Mouse (Mus musculus): ENCODE measurements around the gene Cdyl. TPM values are rescaled to one million over a fixed set of nuclear protein-coding genes. Genes with fewer than 3 reads are reported as not detected.

Cdyl gene
- polyA plus RNA-seq, 1 experiment from 2014 or later, result 15.0 TPM

DNA sequence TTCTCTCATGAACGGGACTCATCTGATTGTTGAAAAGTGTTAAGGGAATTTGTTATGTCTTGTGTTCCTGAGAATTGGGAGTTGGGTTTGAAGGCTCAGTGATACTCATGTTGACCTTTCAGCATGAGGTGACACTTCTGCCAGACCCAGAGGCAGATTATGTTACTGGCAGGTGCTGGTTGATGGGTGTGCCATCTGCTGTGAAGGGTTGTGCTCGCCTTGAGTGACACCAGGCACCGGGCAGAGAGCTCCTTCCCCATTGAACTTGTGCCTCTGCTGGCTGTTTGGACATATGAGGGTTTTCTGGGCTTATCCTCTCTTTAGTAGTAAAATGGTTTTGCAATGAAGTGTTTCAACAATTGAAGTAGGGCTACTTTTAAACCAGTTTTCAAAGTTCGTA, 135.1 kb downstream of the Cdyl start:
- H3K9ac ChIP-seq (ENCODE audit: low read length), result no peak overlapping the region
- no peak overlapping the region for H3K4me3 ChIP-seq (ENCODE audit: low read depth, low read length)
- no peaks in the 10 kb centered on the region for H3K36me3 ChIP-seq (ENCODE audit: control insufficient read depth, insufficient read depth, low read length)
- 84% methylated on average over 4 of the region's 4 CpGs for WGBS
- ATAC-seq (replicated peaks; ENCODE audit: low FRiP score) (no peak), DNase-seq (ENCODE audit: low spot score) (no peak)
- no peak overlapping the region for H3K27ac ChIP-seq (ENCODE audit: low read depth, low read length)
- no peaks in the 10 kb centered on the region for H3K9me3 ChIP-seq (ENCODE audit: control insufficient read depth, low read length)
- no peak overlapping the region for H3K4me2 ChIP-seq (ENCODE audit: low read depth, low read length, severe bottlenecking)
- no peaks in the 10 kb centered on the region for H3K27me3 ChIP-seq (ENCODE audit: control insufficient read depth, insufficient read depth, low read length)
- no peaks in the 10 kb centered on the region for H3K4me1 ChIP-seq (replicated peaks; ENCODE audit: control insufficient read depth, insufficient read depth, low read length)

DNA sequence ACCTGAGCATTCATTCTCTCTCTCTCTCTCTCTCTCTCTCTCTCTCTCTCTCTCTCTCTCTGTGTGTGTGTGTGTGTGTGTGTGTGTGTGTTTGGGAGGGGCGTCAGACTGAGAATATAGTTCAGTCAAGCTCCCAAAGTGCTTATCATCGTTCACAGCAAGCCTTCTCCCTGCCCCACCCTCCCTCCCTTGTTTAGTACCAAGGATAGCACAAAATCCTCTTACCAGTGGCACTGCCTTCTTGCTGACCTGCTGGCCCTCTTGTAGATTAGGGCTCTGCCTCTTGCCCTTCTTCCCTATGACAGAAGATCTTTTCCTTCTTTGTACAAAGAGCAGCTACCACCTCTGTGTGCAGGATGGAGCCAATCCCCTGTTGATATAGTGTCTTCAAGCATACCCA, 136.3 kb downstream of the Cdyl start:
- 70% methylated on average over 2 of the region's 2 CpGs for WGBS
- Histone ChIP-seq H3K4me2 (ENCODE audit: low read depth, low read length, severe bottlenecking) (no peak overlapping the region), H3K27me3 (ENCODE audit: control insufficient read depth, insufficient read depth, low read length) (no peaks in the 10 kb centered on the region), H3K4me3 (ENCODE audit: low read depth, low read length) (no peak overlapping the region), H3K4me1 (replicated peaks; ENCODE audit: control insufficient read depth, insufficient read depth, low read length) (no peaks in the 10 kb centered on the region), H3K9ac (ENCODE audit: low read length) (no peak overlapping the region), H3K36me3 (ENCODE audit: control insufficient read depth, insufficient read depth, low read length) (no peaks in the 10 kb centered on the region), H3K27ac (ENCODE audit: low read depth, low read length) (no peak overlapping the region), H3K9me3 (ENCODE audit: control insufficient read depth, low read length) (no peaks in the 10 kb centered on the region)
- ATAC-seq (replicated peaks; ENCODE audit: low FRiP score) (no peak), DNase-seq (ENCODE audit: low spot score) (no peak)

DNA sequence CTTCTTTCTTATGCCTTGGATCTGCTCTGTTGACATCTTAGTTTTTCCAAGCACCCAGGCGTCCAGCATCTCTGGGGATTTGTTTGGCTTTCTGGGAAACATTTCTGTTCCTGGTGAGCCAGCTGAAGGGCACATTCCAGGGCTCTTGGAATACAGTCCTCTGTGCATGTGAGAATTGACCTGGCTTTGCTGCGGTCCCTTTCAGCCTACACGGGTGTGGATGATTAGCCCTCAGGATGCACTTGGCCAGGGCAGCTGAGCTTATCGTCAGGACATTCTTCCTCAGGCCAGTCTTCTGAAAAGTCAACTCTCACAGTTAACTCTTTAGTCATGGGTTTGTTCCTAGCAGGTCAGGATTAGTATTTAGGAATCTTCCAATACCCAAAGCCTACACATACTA, 136.7 kb downstream of the Cdyl start:
- Histone ChIP-seq H3K36me3 (ENCODE audit: control insufficient read depth, insufficient read depth, low read length) (no peaks in the 10 kb centered on the region), H3K9me3 (ENCODE audit: control insufficient read depth, low read length) (no peaks in the 10 kb centered on the region), H3K27ac (ENCODE audit: low read depth, low read length) (no peak overlapping the region), H3K4me1 (replicated peaks; ENCODE audit: control insufficient read depth, insufficient read depth, low read length) (no peaks in the 10 kb centered on the region), H3K9ac (ENCODE audit: low read length) (no peak overlapping the region), H3K4me3 (ENCODE audit: low read depth, low read length) (no peak overlapping the region), H3K27me3 (ENCODE audit: control insufficient read depth, insufficient read depth, low read length) (no peaks in the 10 kb centered on the region), H3K4me2 (ENCODE audit: low read depth, low read length, severe bottlenecking) (no peak overlapping the region)
- ATAC-seq (replicated peaks; ENCODE audit: low FRiP score) (no peak), DNase-seq (ENCODE audit: low spot score) (no peak)
- 62% methylated on average over 4 of the region's 4 CpGs for WGBS

DNA sequence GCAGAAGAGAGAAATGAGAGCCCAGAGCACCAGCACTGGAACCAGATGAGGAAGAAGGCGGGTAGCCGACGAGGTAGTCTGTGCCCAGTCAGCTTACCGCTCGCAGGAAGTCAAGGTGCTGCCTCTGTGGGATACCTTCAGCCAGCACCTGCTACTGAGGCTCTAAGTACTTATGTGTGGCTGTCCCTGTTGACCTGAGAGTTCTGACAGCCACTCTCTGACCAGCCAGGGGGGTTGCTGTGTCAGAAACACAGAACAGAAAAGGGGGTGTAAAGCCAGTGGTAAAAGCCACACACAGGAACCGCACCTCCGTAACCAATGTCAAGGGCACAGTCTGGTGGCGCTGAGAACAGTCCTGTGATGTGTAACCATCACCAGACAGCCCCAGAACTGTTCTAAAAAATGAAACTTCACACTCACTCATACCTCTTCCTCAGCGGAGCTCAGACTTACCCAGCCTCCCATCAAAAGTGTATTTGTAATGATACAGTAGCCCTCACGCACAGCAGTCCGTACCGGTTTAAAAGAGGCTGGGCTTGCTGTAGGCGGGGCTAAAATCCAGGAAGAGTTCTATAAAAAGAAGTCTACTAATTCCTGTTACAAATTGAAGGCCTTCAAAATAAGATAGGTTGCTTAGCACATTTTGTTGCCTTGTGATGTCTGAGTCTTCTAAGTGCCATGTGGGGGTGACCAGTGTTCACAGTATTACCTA, 138.3 kb downstream of the Cdyl start:
- no peak overlapping the region for H3K9ac ChIP-seq (ENCODE audit: low read length)
- H3K4me1 ChIP-seq (replicated peaks; ENCODE audit: control insufficient read depth, insufficient read depth, low read length), result no peaks in the 10 kb centered on the region
- no peak overlapping the region for H3K4me3 ChIP-seq (ENCODE audit: low read depth, low read length)
- ATAC-seq (replicated peaks; ENCODE audit: low FRiP score) (no peak), DNase-seq (ENCODE audit: low spot score) (no peak)
- no peaks in the 10 kb centered on the region for H3K36me3 ChIP-seq (ENCODE audit: control insufficient read depth, insufficient read depth, low read length)
- H3K9me3 ChIP-seq (ENCODE audit: control insufficient read depth, low read length), result no peaks in the 10 kb centered on the region
- no peak overlapping the region for H3K27ac ChIP-seq (ENCODE audit: low read depth, low read length)
- no peak overlapping the region for H3K4me2 ChIP-seq (ENCODE audit: low read depth, low read length, severe bottlenecking)
- WGBS, result 90% methylated on average over 13 of the region's 13 CpGs
- no peaks in the 10 kb centered on the region for H3K27me3 ChIP-seq (ENCODE audit: control insufficient read depth, insufficient read depth, low read length)

DNA sequence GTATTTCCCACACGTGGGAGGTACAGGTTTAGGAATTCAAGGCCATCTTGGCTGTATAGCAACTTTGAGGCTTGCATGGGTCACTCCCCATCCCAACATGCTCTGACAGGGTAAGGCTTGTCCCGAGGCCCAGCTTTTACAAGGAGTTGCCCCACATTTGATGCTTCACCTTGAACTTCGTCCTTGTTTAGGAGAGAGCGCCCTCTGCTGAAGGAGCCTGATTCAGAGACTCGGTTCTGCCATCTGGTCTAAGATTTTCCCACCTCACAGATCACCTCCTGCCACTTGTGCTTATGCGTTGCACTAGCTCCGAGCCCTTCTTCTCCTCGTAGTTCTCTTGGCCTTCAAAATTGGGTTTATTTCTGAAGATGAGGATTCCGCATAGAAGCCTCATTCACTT, 139.0 kb downstream of the Cdyl start:
- H3K9ac ChIP-seq (ENCODE audit: low read length), result no peak overlapping the region
- H3K4me2 ChIP-seq (ENCODE audit: low read depth, low read length, severe bottlenecking), result no peak overlapping the region
- DNase-seq (ENCODE audit: low spot score), result no peak
- no peak overlapping the region for H3K27ac ChIP-seq (ENCODE audit: low read depth, low read length)
- no peaks in the 10 kb centered on the region for H3K9me3 ChIP-seq (ENCODE audit: control insufficient read depth, low read length)
- no peaks in the 10 kb centered on the region for H3K27me3 ChIP-seq (ENCODE audit: control insufficient read depth, insufficient read depth, low read length)
- WGBS, result 77% methylated on average over 9 of the region's 9 CpGs
- ATAC-seq (replicated peaks; ENCODE audit: low FRiP score), result no peak
- no peaks in the 10 kb centered on the region for H3K36me3 ChIP-seq (ENCODE audit: control insufficient read depth, insufficient read depth, low read length)
- no peaks in the 10 kb centered on the region for H3K4me1 ChIP-seq (replicated peaks; ENCODE audit: control insufficient read depth, insufficient read depth, low read length)
- no peak overlapping the region for H3K4me3 ChIP-seq (ENCODE audit: low read depth, low read length)

DNA sequence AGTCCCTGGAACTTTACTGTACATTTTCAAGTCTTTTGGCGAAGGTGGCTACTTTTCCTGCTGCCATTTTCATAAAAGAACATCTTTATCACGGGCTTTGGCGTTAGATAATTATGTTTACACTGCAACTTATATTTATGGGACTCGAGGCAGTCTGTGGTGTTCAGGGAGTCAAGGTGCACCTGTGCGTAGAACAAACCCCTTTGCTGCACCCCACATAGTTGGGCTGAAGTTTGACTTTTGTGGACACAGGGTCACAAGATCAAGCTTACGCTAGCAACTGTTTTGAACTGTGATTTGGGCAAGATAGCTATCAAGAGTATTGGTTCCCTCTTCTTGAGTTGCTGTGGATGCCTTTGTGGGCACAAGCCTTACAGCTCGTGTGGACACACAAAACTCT, 140.6 kb downstream of the Cdyl start:
- 91% methylated on average over 7 of the region's 7 CpGs for WGBS
- Histone ChIP-seq H3K36me3 (ENCODE audit: control insufficient read depth, insufficient read depth, low read length) (no peaks in the 10 kb centered on the region), H3K27me3 (ENCODE audit: control insufficient read depth, insufficient read depth, low read length) (no peaks in the 10 kb centered on the region), H3K27ac (ENCODE audit: low read depth, low read length) (no peak overlapping the region), H3K4me3 (ENCODE audit: low read depth, low read length) (no peak overlapping the region), H3K4me1 (replicated peaks; ENCODE audit: control insufficient read depth, insufficient read depth, low read length) (no peaks in the 10 kb centered on the region), H3K9ac (ENCODE audit: low read length) (no peak overlapping the region), H3K9me3 (ENCODE audit: control insufficient read depth, low read length) (no peaks in the 10 kb centered on the region), H3K4me2 (ENCODE audit: low read depth, low read length, severe bottlenecking) (no peak overlapping the region)
- no peak for DNase-seq (ENCODE audit: low spot score)
- ATAC-seq (replicated peaks; ENCODE audit: low FRiP score), result no peak

DNA sequence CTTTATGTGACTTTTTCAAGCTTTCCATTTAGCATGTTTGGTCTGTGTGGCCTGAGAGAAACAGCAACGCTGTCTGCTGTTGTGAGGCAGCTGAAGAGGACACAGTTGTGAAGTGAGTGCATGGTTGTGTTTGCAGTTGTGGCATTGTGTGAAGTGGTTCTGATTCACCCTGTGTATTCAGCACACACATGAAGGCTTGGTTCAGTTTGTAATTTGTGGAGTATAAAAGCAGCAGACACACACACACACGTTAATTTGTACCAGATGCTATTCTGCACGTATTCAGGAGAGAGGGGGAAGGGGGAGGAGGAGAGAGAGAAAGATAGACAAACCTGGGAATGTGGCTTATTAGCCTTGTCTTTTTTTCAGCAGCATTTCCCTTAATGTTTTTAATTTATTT, 146.1 kb downstream of the Cdyl start:
- ATAC-seq (replicated peaks; ENCODE audit: low FRiP score), result no peak
- H3K27me3 ChIP-seq (ENCODE audit: control insufficient read depth, insufficient read depth, low read length), result no peaks in the 10 kb centered on the region
- no peaks in the 10 kb centered on the region; the same call in 1 of the 2 replicates for H3K4me1 ChIP-seq (replicated peaks; ENCODE audit: control insufficient read depth, insufficient read depth, low read length)
- no peaks in the 10 kb centered on the region for H3K9me3 ChIP-seq (ENCODE audit: control insufficient read depth, low read length)
- no peaks in the 10 kb centered on the region for H3K36me3 ChIP-seq (ENCODE audit: control insufficient read depth, insufficient read depth, low read length)
- no peak overlapping the region for H3K9ac ChIP-seq (ENCODE audit: low read length)
- no peak for DNase-seq (ENCODE audit: low spot score)
- no peak overlapping the region for H3K4me3 ChIP-seq (ENCODE audit: low read depth, low read length)
- H3K27ac ChIP-seq (ENCODE audit: low read depth, low read length), result no peak overlapping the region
- 68% methylated on average over 3 of the region's 3 CpGs for WGBS
- no peak overlapping the region for H3K4me2 ChIP-seq (ENCODE audit: low read depth, low read length, severe bottlenecking)

DNA sequence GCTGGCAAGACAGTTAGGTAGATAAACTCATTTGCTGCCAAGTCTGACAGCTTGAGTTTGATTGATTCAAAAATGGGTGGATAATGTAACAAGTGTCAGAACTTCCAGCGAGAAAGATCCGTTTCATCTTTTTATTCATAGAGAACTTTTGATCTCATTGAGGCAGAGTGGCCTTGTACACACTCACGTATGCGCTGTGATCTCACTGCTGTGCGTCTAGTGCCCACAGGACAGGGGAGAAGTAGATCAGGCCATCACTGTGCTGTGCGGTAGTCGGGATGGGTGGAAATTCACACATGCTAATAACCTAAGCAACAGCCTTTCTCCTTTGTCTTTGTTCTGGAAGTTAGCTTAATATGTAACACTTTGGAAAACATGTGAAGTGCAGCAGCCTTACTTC, 146.5 kb downstream of the Cdyl start:
- H3K4me3 ChIP-seq (ENCODE audit: low read depth, low read length), result no peak overlapping the region
- ATAC-seq (replicated peaks; ENCODE audit: low FRiP score) (no peak), DNase-seq (ENCODE audit: low spot score) (no peak)
- H3K9ac ChIP-seq (ENCODE audit: low read length), result no peak overlapping the region
- no peak overlapping the region for H3K4me2 ChIP-seq (ENCODE audit: low read depth, low read length, severe bottlenecking)
- no peaks in the 10 kb centered on the region for H3K27me3 ChIP-seq (ENCODE audit: control insufficient read depth, insufficient read depth, low read length)
- H3K9me3 ChIP-seq (ENCODE audit: control insufficient read depth, low read length), result no peaks in the 10 kb centered on the region
- H3K4me1 ChIP-seq (replicated peaks; ENCODE audit: control insufficient read depth, insufficient read depth, low read length), result no peaks in the 10 kb centered on the region; the same call in 1 of the 2 replicates
- 82% methylated on average over 7 of the region's 7 CpGs for WGBS
- no peak overlapping the region for H3K27ac ChIP-seq (ENCODE audit: low read depth, low read length)
- H3K36me3 ChIP-seq (ENCODE audit: control insufficient read depth, insufficient read depth, low read length), result no peaks in the 10 kb centered on the region

DNA sequence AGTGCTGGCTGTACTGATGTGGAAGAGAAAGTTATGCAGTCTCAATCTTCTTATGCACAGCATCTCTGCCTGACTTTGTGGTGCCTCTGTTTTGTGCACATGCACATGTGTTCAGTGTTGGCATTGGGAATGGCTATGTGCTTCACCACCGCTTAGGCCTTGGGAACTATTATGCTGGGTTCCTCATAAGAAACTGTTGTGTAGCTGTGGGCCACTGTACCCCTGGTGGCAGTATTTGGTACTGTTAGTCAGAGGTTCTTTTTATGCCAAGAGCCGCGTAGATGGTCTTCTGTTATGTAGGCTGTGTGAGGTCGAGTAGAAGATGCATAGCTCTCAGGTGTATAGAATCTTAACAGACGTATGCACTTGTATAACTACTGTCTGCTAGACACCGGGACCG, 147.4 kb downstream of the Cdyl start:
- Histone ChIP-seq H3K9me3 (ENCODE audit: control insufficient read depth, low read length) (no peaks in the 10 kb centered on the region), H3K27ac (ENCODE audit: low read depth, low read length) (no peak overlapping the region), H3K36me3 (ENCODE audit: control insufficient read depth, insufficient read depth, low read length) (no peaks in the 10 kb centered on the region), H3K27me3 (ENCODE audit: control insufficient read depth, insufficient read depth, low read length) (no peaks in the 10 kb centered on the region), H3K4me3 (ENCODE audit: low read depth, low read length) (no peak overlapping the region), H3K4me1 (replicated peaks; ENCODE audit: control insufficient read depth, insufficient read depth, low read length) (peaks cover 3% of the 10 kb centered on the region; the same call in 1 of the 2 replicates), H3K9ac (ENCODE audit: low read length) (no peak overlapping the region), H3K4me2 (ENCODE audit: low read depth, low read length, severe bottlenecking) (no peak overlapping the region)
- DNase-seq (ENCODE audit: low spot score), result no peak
- WGBS, result 97% methylated on average over 7 of the region's 7 CpGs
- ATAC-seq (replicated peaks; ENCODE audit: low FRiP score), result no peak
